Mouse (Mus musculus) myocyte (in vitro differentiated cells): Measurements from ENCODE around the gene Rhno1.

Source experiments
- CEBPB ChIP-seq: IDR thresholded peaks from 2 replicates; pipeline ENCODE4 v1.6.1; 2011; ENCODE audit warnings: mild to moderate bottlenecking, moderate library complexity; ENCODE audit not compliant: poor library complexity, insufficient read depth, severe bottlenecking
- E2F4 ChIP-seq: IDR thresholded peaks from one replicate; pipeline ENCODE4 v1.6.1; 2011; ENCODE audit warnings: mild to moderate bottlenecking, control low read depth, moderate library complexity; ENCODE audit not compliant: insufficient read depth
- MYOG ChIP-seq, 3 experiments: IDR thresholded peaks; one replicate each; pipeline ENCODE4 v1.6.1; 2011; ENCODE audit warnings: control low read depth in 2 of 3, low read depth in 2 of 3, mild to moderate bottlenecking in 2 of 3; ENCODE audit not compliant: insufficient read length in 2 of 3, control insufficient read depth in 1 of 3, insufficient read depth in 1 of 3
- POLR2A ChIP-seq: IDR thresholded peaks from one replicate; pipeline ENCODE4 v1.6.1; 2011; ENCODE audit warnings: low read depth, mild to moderate bottlenecking, control low read depth, moderate library complexity; ENCODE audit not compliant: insufficient read length
- POLR2AphosphoS2 ChIP-seq: IDR thresholded peaks from one replicate; pipeline ENCODE4 v1.6.1; 2011; ENCODE audit warnings: low read depth, control low read depth; ENCODE audit not compliant: insufficient read length
- SRF ChIP-seq: IDR thresholded peaks from one replicate; pipeline ENCODE4 v1.6.1; 2011; ENCODE audit warnings: low read depth; ENCODE audit not compliant: control insufficient read depth, insufficient read length
- TCF12 ChIP-seq: IDR thresholded peaks from one replicate; pipeline ENCODE4 v1.6.1; 2011; ENCODE audit warnings: mild to moderate bottlenecking, control low read depth; ENCODE audit not compliant: poor library complexity, insufficient read depth, severe bottlenecking

DNA sequence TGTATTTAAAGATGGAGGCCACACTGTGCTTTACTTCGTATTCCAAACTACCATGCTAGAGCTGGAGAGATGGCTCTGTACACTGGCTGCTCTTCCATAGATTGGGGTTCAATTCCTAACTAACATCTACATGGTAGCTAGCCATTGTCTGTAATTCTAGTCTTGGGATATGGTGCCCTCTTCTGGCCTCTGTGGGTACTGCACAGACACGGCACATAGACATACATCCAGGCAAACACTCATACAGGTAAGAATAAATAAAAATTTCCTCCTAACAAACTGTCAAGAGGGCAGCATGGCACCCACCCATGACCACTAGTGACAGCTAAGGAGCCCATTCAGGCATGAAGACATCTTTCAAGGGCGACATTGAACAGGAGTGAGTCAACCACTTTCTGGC is 48.4 kb upstream of the Rhno1 start:
- TF ChIP-seq TCF12: no peak
- TF ChIP-seq SRF: no peak
- TF ChIP-seq E2F4: no peak
- TF ChIP-seq POLR2A: no peak
- no peak for TF ChIP-seq POLR2AphosphoS2
- TF ChIP-seq MYOG (IDR thresholded peaks at IDR 0.05; ENCODE audit: control insufficient read depth in 1 of 3, insufficient read depth in 1 of 3, insufficient read length in 2 of 3, low read depth in 2 of 3): no peak
- TF ChIP-seq CEBPB: no peak
